Mouse (Mus musculus) limb, embryonic 13.5 days (tissue): ENCODE results near the gene Taf3. TPM values are rescaled to one million over a fixed set of nuclear protein-coding genes. Genes with fewer than 3 reads are reported as not detected.

Experiments
- ATAC-seq: fragments of 200-750 bp; cut with Nextera tagmentation; 2 replicates; pipeline ENCODE4 v1.8.0; 2017; ENCODE audit warnings: low read depth, moderate number of reproducible peaks, moderate TSS enrichment; ENCODE audit not compliant: low FRiP score
- H3K27ac ChIP-seq: fragments of 300-500 bp; sonication (generic); 2 replicates; pipeline ENCODE4 v1.5.1; 2015; ENCODE audit warnings: inconsistent platforms, mild to moderate bottlenecking, moderate library complexity
- H3K27me3 ChIP-seq: fragments of 300-500 bp; sonication (generic); 2 replicates; pipeline ENCODE4 v1.6.1; 2015; ENCODE audit warnings: mild to moderate bottlenecking, inconsistent platforms
- H3K36me3 ChIP-seq: fragments of 300-500 bp; sonication (generic); 2 replicates; pipeline ENCODE4 v1.6.1; 2015; ENCODE audit warnings: inconsistent platforms, mild to moderate bottlenecking, moderate library complexity
- H3K4me1 ChIP-seq: fragments of 300-500 bp; sonication (generic); 2 replicates; pipeline ENCODE4 v1.6.1; 2015; ENCODE audit warnings: inconsistent platforms
- H3K4me2 ChIP-seq: fragments of 300-500 bp; sonication (generic); replicated peaks from 2 replicates; pipeline ENCODE4 v1.6.1; 2015; ENCODE audit warnings: inconsistent platforms, mild to moderate bottlenecking, moderate library complexity
- H3K4me3 ChIP-seq: fragments of 300-500 bp; sonication (generic); 2 replicates; pipeline ENCODE4 v1.5.1; 2015; ENCODE audit warnings: moderate library complexity, mild to moderate bottlenecking, inconsistent platforms
- H3K9ac ChIP-seq: fragments of 300-500 bp; sonication (generic); 2 replicates; pipeline ENCODE4 v1.6.1; 2015; ENCODE audit warnings: mild to moderate bottlenecking, inconsistent platforms
- H3K9me3 ChIP-seq: fragments of 300-500 bp; sonication (generic); 2 replicates; pipeline ENCODE4 v1.6.1; 2016; ENCODE audit warnings: inconsistent platforms
- WGBS: fragments of 180-500 bp; shearing (Covaris S2); methylation state at CpG from one replicate; pipeline ENCODE4 v1.1.7; 2015; 5-methylcytosine and 5-hydroxymethylcytosine counted together
- polyA plus RNA-seq: library from polyadenylated mRNA; unstranded; fragments of >200 nt; fragmentation: Nextera tagmentation; extraction: Ambion mirVana; gene quantifications from 2 replicates; pipeline ENCODE4 v1.2.1, GENCODE M21; 2015

The Taf3 gene
- polyA plus RNA-seq, 1 experiment from 2014 or later, result 15.2 TPM

DNA sequence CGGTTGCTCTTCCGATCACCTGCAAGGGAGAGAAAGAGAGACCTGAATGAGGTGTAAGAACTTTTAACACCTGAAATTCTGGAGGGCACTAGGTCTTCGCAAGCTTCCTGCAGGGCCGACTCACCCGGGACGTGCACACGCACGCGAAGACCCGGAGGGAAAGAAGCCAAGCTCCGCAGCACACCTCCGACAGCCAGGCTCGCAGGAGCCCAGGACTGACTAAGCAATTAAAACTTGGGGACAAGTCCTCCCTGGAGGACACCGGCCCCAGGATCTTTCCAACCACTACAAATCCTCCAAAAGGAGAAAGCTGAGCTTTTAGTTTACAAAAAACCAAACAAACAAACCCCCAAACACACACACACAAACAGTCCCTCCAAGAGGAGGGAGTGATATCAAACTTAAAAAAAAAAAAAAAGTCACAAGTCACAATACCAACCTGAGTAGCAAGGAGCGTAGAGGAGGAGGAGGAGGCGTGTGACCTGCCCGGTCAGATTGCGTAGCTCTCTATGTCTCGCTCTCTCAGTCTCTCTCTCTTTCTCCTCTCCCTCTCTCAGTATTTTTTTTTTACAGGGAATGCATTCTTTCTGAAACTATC, 170.3 kb downstream of the Taf3 start:
- H3K9ac ChIP-seq, result peak overlapping the region; percentile 35; the same call in 1 of the 2 replicates
- H3K27me3 ChIP-seq, result peaks cover 98% of the 10 kb centered on the region
- H3K36me3 ChIP-seq, result no peaks in the 10 kb centered on the region
- WGBS, result under 1% methylated on average over 19 of the region's 19 CpGs
- ATAC-seq, result no peak
- H3K4me2 ChIP-seq, result peak overlapping the region; percentile 77
- H3K4me1 ChIP-seq, result peaks cover 55% of the 10 kb centered on the region
- H3K27ac ChIP-seq, result no peak overlapping the region
- H3K4me3 ChIP-seq, result peak overlapping the region; percentile 48
- no peaks in the 10 kb centered on the region for H3K9me3 ChIP-seq

DNA sequence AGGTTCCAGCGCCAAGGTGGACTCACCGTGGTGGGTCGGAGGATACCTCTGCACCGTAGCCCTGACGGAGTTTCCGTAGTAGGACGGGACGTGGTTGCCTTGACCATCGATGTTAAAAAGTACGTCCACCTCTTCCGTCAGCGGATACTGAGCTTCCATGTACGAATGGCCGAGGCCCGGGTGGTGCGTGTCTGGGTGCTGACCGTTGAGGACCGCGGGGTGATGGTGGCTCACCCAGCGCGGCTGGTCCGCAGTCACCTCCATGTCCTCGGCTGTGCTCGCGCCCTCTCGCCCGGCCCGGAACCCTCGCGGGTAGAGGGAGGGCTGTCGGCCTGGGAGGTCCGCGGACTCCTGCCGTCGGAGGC, 171.1 kb downstream of the Taf3 start:
- Histone ChIP-seq H3K36me3 (no peaks in the 10 kb centered on the region), H3K4me1 (peaks cover 55% of the 10 kb centered on the region), H3K27me3 (peaks cover 98% of the 10 kb centered on the region), H3K4me2 (peak overlapping the region; percentile 77), H3K4me3 (peak overlapping the region; percentile 48), H3K27ac (no peak overlapping the region), H3K9ac (peak overlapping the region; percentile 48), H3K9me3 (no peaks in the 10 kb centered on the region)
- WGBS, result under 1% methylated on average over 35 of the region's 35 CpGs
- ATAC-seq, result no peak

GRCm38 (mm10) chr2:9876621-9877325, 171.6 kb downstream of the Taf3 start:
- H3K9me3 ChIP-seq, result no peaks in the 10 kb centered on the region
- H3K9ac ChIP-seq, result peak overlapping the region; percentile 35; the same call in 1 of the 2 replicates
- H3K36me3 ChIP-seq, result no peaks in the 10 kb centered on the region
- peaks cover 53% of the 10 kb centered on the region for H3K4me1 ChIP-seq
- 2% methylated on average over 31 of the region's 31 CpGs for WGBS
- peak overlapping the region; percentile 48 for H3K4me3 ChIP-seq
- H3K27me3 ChIP-seq, result peaks cover 98% of the 10 kb centered on the region
- peak overlapping the region; percentile 77 for H3K4me2 ChIP-seq
- ATAC-seq, result no peak
- no peak overlapping the region for H3K27ac ChIP-seq

DNA sequence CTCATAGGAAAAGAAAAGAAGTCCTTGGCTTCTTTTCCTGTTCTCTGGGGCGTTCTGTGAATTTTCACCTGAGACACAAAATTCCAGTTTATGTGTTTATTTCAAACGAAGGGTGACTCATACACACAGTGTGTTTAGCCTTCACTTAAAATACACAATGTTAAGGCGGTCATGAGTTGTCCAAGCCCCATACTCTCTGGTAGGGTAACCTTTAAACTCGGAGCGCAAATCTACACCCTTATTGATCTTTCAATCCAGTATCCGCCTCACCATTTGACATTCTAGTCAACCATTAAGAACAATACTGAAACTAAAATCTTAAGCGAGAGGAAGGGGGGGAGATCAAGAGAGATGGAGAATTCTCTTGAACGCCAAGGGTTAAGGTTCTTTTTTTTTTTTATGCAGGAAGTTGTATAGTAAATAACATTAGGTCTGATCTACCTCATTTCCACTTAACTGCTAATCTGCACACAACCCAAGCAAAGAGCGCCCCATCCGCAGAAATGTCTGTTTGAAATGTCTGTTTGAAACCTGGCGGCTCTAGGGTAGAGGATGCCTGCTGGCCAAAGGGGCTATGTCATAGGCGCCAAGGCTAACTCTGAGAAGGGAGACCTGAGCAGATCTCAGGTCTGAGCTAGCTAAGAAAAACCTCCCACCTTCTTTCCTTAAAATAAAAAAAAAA, 172.6 kb downstream of the Taf3 start:
- 21% methylated on average over 12 of the region's 12 CpGs for WGBS
- Histone ChIP-seq H3K4me2 (peak overlapping the region; percentile 77), H3K9ac (no peak overlapping the region), H3K4me3 (peak overlapping the region; percentile 48), H3K36me3 (no peaks in the 10 kb centered on the region), H3K27me3 (peaks cover 98% of the 10 kb centered on the region), H3K4me1 (peaks cover 44% of the 10 kb centered on the region), H3K27ac (no peak overlapping the region), H3K9me3 (no peaks in the 10 kb centered on the region)
- ATAC-seq, result no peak

- H3K9me3 ChIP-seq, result no peaks in the 10 kb centered on the region
- no peak for ATAC-seq
- H3K27me3 ChIP-seq, result peaks cover 98% of the 10 kb centered on the region
- no peak overlapping the region for H3K27ac ChIP-seq
- no peaks in the 10 kb centered on the region for H3K36me3 ChIP-seq
- WGBS, result 5% methylated on average over 4 of the region's 4 CpGs
- peaks cover 42% of the 10 kb centered on the region for H3K4me1 ChIP-seq
- H3K4me3 ChIP-seq, result peak overlapping the region; percentile 19
- peak overlapping the region; percentile 77 for H3K4me2 ChIP-seq
- H3K9ac ChIP-seq, result no peak overlapping the region
Measured at GRCm38 (mm10) chr2:9875220-9875619, 173.2 kb downstream of the Taf3 start.

DNA sequence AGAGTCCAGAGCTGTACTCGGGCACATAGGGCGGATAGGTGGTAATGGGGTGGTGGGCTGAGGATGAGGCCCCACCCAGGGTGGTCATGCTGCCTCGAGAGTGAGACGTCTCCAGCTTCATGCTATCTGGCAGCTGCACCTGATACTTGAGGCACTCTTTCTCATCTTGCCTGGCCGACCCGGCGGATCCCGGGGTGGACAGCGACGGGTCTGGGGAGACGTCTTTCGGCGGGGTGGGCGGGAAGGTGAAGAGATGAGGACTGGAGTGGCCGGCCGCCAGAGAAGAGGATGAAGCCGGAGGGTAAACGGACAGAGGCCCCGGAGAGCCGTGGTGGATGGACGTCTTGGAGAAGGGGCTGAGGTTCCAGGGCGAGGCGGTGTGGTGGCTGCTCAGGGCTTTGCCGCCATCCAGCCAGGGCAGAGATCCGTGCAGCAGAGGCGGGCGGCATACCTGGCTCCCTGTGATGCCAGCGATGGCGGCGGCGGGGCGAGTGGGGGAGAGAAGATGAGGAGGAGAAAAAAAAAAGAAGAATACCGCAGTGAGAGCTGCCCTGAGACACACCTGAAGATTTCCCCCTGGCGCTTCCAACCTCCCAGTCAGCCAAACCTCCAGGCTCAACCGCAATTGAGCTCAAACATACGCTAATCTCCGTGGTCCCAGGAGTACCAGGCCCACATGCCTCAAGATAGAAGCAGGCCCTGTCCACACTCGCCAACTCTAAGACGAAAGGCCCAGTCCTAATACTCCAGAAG, 173.8 kb downstream of the Taf3 start:
- H3K9ac ChIP-seq, result no peak overlapping the region
- no peak for ATAC-seq
- H3K27ac ChIP-seq, result no peak overlapping the region
- peak overlapping the region; percentile 19 for H3K4me3 ChIP-seq
- H3K4me2 ChIP-seq, result peak overlapping the region; percentile 77
- peaks cover 98% of the 10 kb centered on the region for H3K27me3 ChIP-seq
- WGBS, result 10% methylated on average over 39 of the region's 39 CpGs
- H3K4me1 ChIP-seq, result peaks cover 39% of the 10 kb centered on the region
- H3K36me3 ChIP-seq, result no peaks in the 10 kb centered on the region
- no peaks in the 10 kb centered on the region for H3K9me3 ChIP-seq

DNA sequence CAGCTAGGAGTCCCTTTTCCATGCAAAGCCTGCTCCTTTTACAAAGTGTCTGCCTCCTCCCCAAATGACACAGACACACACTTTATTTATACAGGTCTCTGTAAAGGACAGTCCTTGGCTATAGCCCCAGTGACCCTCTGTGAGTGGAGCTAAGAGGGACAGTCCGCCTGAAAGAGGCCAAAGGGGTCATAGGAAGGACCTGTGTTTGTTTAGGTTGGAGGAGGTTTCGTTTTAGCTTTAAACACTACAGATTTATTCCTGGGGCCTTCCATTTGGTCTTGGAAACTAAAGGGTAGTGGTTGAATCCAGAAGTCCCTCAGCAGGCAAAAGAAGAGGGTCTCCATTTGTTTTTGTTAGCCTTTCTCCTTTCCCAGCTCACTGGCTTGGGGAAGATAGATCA, 174.6 kb downstream of the Taf3 start:
- no peak overlapping the region for H3K4me3 ChIP-seq
- no peak overlapping the region for H3K4me2 ChIP-seq

GRCm38 (mm10) chr2:9872682-9873081, 175.7 kb downstream of the Taf3 start:
- no peak for ATAC-seq
- Histone ChIP-seq H3K9ac (no peak overlapping the region), H3K27ac (no peak overlapping the region), H3K9me3 (no peaks in the 10 kb centered on the region), H3K4me2 (peak overlapping the region; percentile 27; the same call in 1 of the 2 replicates), H3K36me3 (no peaks in the 10 kb centered on the region), H3K27me3 (peaks cover 98% of the 10 kb centered on the region), H3K4me3 (peak overlapping the region; percentile 3; the same call in 1 of the 2 replicates), H3K4me1 (peaks cover 25% of the 10 kb centered on the region)
- WGBS, result 8% methylated on average over 12 of the region's 12 CpGs

More for the DNA sequence above, 174.6 kb downstream of the Taf3 start:
- Histone ChIP-seq H3K36me3 (no peaks in the 10 kb centered on the region), H3K9ac (no peak overlapping the region), H3K27me3 (peaks cover 100% of the 10 kb centered on the region), H3K27ac (no peak overlapping the region), H3K9me3 (no peaks in the 10 kb centered on the region), H3K4me1 (peaks cover 32% of the 10 kb centered on the region)
- 42% methylated on average over 2 of the region's 2 CpGs for WGBS
- ATAC-seq, result no peak

- H3K4me2 ChIP-seq, result no peak overlapping the region
- 31% methylated on average over 6 of the region's 6 CpGs for WGBS
- peaks cover 91% of the 10 kb centered on the region for H3K27me3 ChIP-seq
- no peak overlapping the region for H3K9ac ChIP-seq
- H3K36me3 ChIP-seq, result no peaks in the 10 kb centered on the region
- H3K4me3 ChIP-seq, result no peak overlapping the region
- no peak overlapping the region for H3K27ac ChIP-seq
- peaks cover 18% of the 10 kb centered on the region for H3K4me1 ChIP-seq
- no peaks in the 10 kb centered on the region for H3K9me3 ChIP-seq
- ATAC-seq, result no peak
Measured at GRCm38 (mm10) chr2:9871798-9872197, 176.6 kb downstream of the Taf3 start.

- no peak overlapping the region for H3K27ac ChIP-seq
- no peak overlapping the region for H3K4me3 ChIP-seq
- H3K4me1 ChIP-seq, result peaks cover 17% of the 10 kb centered on the region
- no peaks in the 10 kb centered on the region for H3K36me3 ChIP-seq
- WGBS, result 28% methylated on average over 4 of the region's 4 CpGs
- no peak for ATAC-seq
- H3K27me3 ChIP-seq, result peaks cover 85% of the 10 kb centered on the region
- H3K4me2 ChIP-seq, result no peak overlapping the region
- no peaks in the 10 kb centered on the region for H3K9me3 ChIP-seq
- H3K9ac ChIP-seq, result no peak overlapping the region
Measured at GRCm38 (mm10) chr2:9871141-9871716, 177.2 kb downstream of the Taf3 start.

DNA sequence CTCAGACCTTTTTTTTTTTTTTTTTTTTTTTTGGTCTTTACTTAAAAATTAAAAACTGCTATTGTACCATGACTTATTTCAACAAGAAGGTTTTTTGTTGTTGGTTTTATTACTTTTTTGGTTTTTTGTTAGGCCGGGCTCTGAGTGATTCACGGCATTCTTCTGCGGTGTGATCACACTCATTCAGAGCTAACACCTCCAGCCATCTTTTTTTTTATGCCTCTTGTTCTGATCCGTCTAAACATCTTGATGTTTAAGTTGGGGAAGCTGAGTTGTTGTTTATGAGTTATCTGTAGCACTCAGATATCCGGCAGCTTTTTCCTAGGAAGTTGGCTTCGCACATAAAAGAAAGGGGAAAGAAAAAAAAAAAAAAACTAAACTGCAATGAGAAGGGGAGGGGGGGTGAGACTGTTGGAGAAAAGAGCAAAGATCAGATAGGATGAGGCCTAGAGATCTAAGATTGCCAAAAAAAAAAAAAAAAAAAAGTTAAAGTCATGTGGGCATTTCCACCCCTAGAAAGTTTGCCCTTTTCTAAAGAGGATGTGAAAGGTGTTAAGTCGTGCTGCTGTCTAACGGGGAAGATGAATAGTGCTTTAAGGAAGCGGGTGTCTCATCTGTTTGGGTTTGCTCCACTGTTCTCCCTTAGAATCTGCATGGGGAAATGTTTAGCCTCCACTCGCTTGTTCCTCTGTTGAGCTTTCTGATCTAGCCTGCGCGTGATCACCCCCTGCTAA, 181.1 kb downstream of the Taf3 start:
- no peak overlapping the region for H3K4me2 ChIP-seq
- H3K4me3 ChIP-seq, result no peak overlapping the region
- H3K9ac ChIP-seq, result no peak overlapping the region
- no peak for ATAC-seq
- no peaks in the 10 kb centered on the region for H3K9me3 ChIP-seq
- no peaks in the 10 kb centered on the region for H3K36me3 ChIP-seq
- peaks cover 3% of the 10 kb centered on the region for H3K4me1 ChIP-seq
- H3K27ac ChIP-seq, result no peak overlapping the region
- WGBS, result 51% methylated on average over 12 of the region's 12 CpGs
- H3K27me3 ChIP-seq, result peaks cover 46% of the 10 kb centered on the region
